Mouse (Mus musculus) ES-Bruce4 (cell line): ENCODE data around the gene Cdc42ep1. TPM values are rescaled to one million over a fixed set of nuclear protein-coding genes. Genes with fewer than 3 reads are reported as not detected.
"Not testable (repeated sequence)": the region's sequence is repeated elsewhere in the genome, so short reads cannot be mapped to it uniquely, and the experiment has no call there.

Experiments
- H3K27ac ChIP-seq: 2 replicates; pipeline ENCODE4 v1.5.1; 2012; ENCODE audit warnings: low read length, inconsistent platforms; ENCODE audit not compliant: insufficient read depth
- H3K27me3 ChIP-seq: 2 replicates; pipeline ENCODE4 v1.6.1; 2012; ENCODE audit warnings: mild to moderate bottlenecking, low read length, inconsistent platforms; ENCODE audit not compliant: control insufficient read depth, poor library complexity, insufficient read depth, severe bottlenecking
- H3K36me3 ChIP-seq: 2 replicates; pipeline ENCODE4 v1.6.1; 2012; ENCODE audit warnings: inconsistent platforms, mild to moderate bottlenecking, low read length, moderate library complexity; ENCODE audit not compliant: control insufficient read depth, poor library complexity, insufficient read depth, severe bottlenecking
- H3K4me1 ChIP-seq: one replicate; pipeline ENCODE4 v1.8.1; 2011; ENCODE audit warnings: low read length; ENCODE audit not compliant: control insufficient read depth, insufficient read depth
- H3K4me3 ChIP-seq: 2 replicates; pipeline ENCODE4 v1.5.1; 2011; ENCODE audit warnings: low read depth, mild to moderate bottlenecking, low read length
- H3K9ac ChIP-seq: 2 replicates; pipeline ENCODE4 v1.6.1; 2012; ENCODE audit warnings: low read depth, mild to moderate bottlenecking, inconsistent platforms; ENCODE audit not compliant: poor library complexity, severe bottlenecking
- H3K9me3 ChIP-seq: replicated peaks from 2 replicates; pipeline ENCODE4 v1.6.1; 2012; ENCODE audit warnings: mild to moderate bottlenecking, low read length, inconsistent platforms; ENCODE audit not compliant: control insufficient read depth, poor library complexity, insufficient read depth, severe bottlenecking
- CTCF ChIP-seq: IDR thresholded peaks from one replicate; pipeline ENCODE4 v1.8.1; 2011; ENCODE audit warnings: low read depth, low read length
- EP300 ChIP-seq: IDR thresholded peaks from 2 replicates; pipeline ENCODE4 v1.6.1; 2011; ENCODE audit warnings: low read depth, low read length; ENCODE audit not compliant: insufficient read depth
- POLR2A ChIP-seq: IDR thresholded peaks from one replicate; pipeline ENCODE4 v1.8.1; 2011; ENCODE audit warnings: low read length; ENCODE audit not compliant: insufficient read depth
- polyA plus RNA-seq: library from polyadenylated mRNA; stranded (reverse); fragments of >200 nt; gene quantifications from 2 replicates; pipeline ENCODE4 v1.2.4, GENCODE M21; 2011; ENCODE audit warnings: low read depth; ENCODE audit not compliant: missing spikeins, insufficient read depth, insufficient read length

Cdc42ep1 gene
- polyA plus RNA-seq, 1 experiment = 9.2 TPM

DNA sequence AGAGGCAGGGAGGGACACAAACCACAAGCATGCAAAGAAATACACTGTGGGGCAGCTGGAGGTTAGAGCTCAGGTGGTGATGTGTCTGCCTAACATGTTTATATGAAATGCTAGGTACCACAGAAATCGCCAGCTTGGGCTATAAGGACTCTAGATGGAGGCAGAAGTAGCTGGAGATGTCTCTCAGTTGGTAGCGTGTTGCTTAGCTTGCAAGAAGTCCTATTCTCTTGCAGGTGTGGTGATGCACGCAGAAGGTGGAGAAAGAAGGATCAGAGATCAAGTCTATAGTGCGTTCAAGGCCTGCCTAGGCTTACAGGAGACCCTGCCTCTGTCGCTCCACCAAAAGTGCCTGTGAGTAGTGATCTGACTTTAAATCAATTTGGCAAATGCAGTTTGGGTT is 33.1 kb downstream of the Cdc42ep1 start:
- Histone ChIP-seq H3K27ac (peak overlapping the region; percentile 24), H3K36me3 (no peaks in the 10 kb centered on the region), H3K9ac (peak overlapping the region; percentile 82), H3K4me3 (peak overlapping the region; percentile 31), H3K27me3 (no peaks in the 10 kb centered on the region), H3K9me3 (no peaks in the 10 kb centered on the region), H3K4me1 (peaks cover 8% of the 10 kb centered on the region)
- TF ChIP-seq CTCF (no peak), POLR2A (no peak), EP300 (no peak)

DNA sequence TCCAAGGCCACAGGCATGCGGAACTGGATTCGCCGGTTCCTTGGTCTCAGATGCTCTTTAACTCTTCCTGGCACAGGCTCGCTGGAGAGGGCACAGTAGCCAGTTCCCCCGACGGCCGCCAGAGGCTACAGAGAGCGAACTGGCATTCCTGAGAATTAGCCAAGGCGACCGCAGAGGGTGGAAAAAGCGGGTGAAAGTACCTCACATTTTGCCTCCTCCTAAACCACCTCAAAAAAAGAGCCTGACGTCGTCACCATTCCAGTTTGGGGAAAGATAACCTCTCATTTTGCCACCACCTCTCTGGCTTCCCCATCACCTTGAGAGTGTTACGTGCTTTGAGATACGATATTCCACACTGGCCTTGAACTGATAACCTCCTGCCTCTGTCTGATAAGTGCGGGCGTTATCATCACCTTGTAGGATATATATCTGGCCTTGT is 33.9 kb downstream of the Cdc42ep1 start:
- peak overlapping the region; percentile 56 for H3K27ac ChIP-seq
- H3K4me3 ChIP-seq = peak overlapping the region; percentile 95
- peaks cover 8% of the 10 kb centered on the region for H3K4me1 ChIP-seq
- H3K27me3 ChIP-seq = no peaks in the 10 kb centered on the region
- no peak for TF ChIP-seq POLR2A
- peak; percentile 23 for TF ChIP-seq CTCF
- no peaks in the 10 kb centered on the region for H3K9me3 ChIP-seq
- no peaks in the 10 kb centered on the region for H3K36me3 ChIP-seq
- H3K9ac ChIP-seq = peak overlapping the region; percentile 82

GRCm38 (mm10) chr15:78876991-78877809 is 34.8 kb downstream of the Cdc42ep1 start, which contains the start of gene Gga1:
Gene Gga1 (plus strand): TSS chr15:78877190.
- Histone ChIP-seq H3K4me3 (peak within 1 kb of the TSS; percentile 95), H3K9ac (peak within 1 kb of the TSS; percentile 82), H3K27ac (peak within 1 kb of the TSS; percentile 56), H3K9me3 (no peaks in the 10 kb centered on the region), H3K27me3 (no peaks in the 10 kb centered on the region), H3K4me1 (peaks cover 8% of the 10 kb centered on the region), H3K36me3 (no peaks in the 10 kb centered on the region)
- TF ChIP-seq EP300 (no peak), POLR2A (no peak), CTCF (no peak)

DNA sequence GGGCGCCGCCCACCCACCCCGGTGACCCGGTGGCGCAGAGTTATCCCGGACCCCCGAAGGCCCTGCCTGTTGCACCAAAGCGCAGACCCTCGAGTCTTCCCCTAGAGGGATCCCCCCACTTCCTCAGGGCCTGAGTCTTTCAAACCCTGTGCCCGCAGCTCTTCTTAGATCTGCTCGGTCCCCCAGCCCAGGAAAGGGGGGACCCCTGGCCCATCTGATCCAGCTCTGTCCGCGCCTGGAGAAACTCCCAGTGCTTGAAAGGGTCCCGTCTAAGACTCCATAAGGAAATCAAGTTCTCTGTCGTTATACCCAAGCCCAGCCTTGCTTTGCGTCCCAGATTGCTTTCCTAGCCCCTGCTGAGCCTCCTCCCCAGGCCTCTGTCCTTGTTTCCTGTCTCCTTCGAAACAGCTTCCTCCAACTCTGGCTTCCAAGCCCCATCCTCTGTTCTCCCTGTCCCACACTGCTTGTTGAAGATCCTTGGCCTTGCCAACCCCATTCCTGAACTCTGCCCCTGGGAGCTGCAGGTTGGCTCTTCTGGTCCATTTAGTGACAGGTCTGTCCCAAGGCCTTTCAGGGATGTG is 35.5 kb downstream of the Cdc42ep1 start:
- H3K4me1 ChIP-seq = peaks cover 8% of the 10 kb centered on the region
- no peak overlapping the region for H3K27ac ChIP-seq
- no peaks in the 10 kb centered on the region for H3K27me3 ChIP-seq
- no peaks in the 10 kb centered on the region for H3K9me3 ChIP-seq
- peak overlapping the region; percentile 95 for H3K4me3 ChIP-seq
- TF ChIP-seq EP300 (no peak), POLR2A (no peak), CTCF (no peak)
- H3K9ac ChIP-seq = peak overlapping the region; percentile 82
- H3K36me3 ChIP-seq = 0 out of 2 replicates have a peak, but pooled peaks cover 1% of the 10 kb centered on the region

GRCm38 (mm10) chr15:78878792-78879516 is 36.5 kb downstream of the Cdc42ep1 start:
- H3K4me1 ChIP-seq, H3K4me3 ChIP-seq, H3K27me3 ChIP-seq, H3K27ac ChIP-seq, H3K9ac ChIP-seq, H3K9me3 ChIP-seq, H3K36me3 ChIP-seq: not testable (repeated sequence)

DNA sequence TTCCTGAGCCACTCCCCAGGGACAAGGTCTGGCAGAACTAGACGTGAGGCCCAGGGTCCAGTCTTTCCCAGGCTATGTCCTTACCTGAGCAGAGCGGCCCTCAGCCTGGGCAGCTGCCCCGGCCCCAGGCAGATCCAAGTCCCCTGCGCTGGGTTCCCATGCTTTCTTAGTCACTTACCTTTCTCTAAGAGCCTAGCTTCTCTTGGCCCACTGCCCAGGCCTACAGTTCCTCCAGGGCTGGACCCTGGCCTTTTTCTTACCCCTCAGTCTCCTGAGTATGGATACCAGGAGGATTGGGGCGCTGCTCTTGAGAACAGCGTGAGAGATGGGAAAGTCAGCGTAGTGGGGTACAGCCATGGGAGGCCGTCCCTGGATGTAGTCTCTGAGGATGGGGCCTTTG is 38.0 kb downstream of the Cdc42ep1 start:
- no peaks in the 10 kb centered on the region for H3K4me1 ChIP-seq
- TF ChIP-seq EP300 (no peak), POLR2A (no peak), CTCF (no peak)
- peaks cover 12% of the 10 kb centered on the region for H3K36me3 ChIP-seq
- no peak overlapping the region for H3K4me3 ChIP-seq
- H3K27ac ChIP-seq = no peak overlapping the region
- H3K9ac ChIP-seq = no peak overlapping the region
- no peaks in the 10 kb centered on the region for H3K9me3 ChIP-seq
- no peaks in the 10 kb centered on the region for H3K27me3 ChIP-seq
